Mouse (Mus musculus) frontal cortex, adult 2 months (tissue): ENCODE results near the gene Hist1h3e. TPM values are rescaled to one million over a fixed set of nuclear protein-coding genes. Genes with fewer than 3 reads are reported as not detected.
A peak's percentile ranks its signal among the peaks of the same experiment; 100 is the strongest.
"Not testable (repeated sequence)": the region's sequence is repeated elsewhere in the genome, so short reads cannot be mapped to it uniquely, and the experiment has no call there.

Experiments used
- DNase-seq, 2 experiments: peaks; one replicate each; pipeline ENCODE4 v3.0.0; 2022; ENCODE audit warnings: low spot score in 1 of 2; ENCODE audit errors: extremely low spot score in 1 of 2
- polyA plus RNA-seq: library from polyadenylated mRNA; depleted of rRNA; stranded (reverse); fragments of >200 nt; gene quantifications from 2 replicates; pipeline ENCODE4 v1.2.3, GENCODE M21; 2012

Hist1h3e gene
- polyA plus RNA-seq, 1 experiment, result 2.2 TPM

DNA sequence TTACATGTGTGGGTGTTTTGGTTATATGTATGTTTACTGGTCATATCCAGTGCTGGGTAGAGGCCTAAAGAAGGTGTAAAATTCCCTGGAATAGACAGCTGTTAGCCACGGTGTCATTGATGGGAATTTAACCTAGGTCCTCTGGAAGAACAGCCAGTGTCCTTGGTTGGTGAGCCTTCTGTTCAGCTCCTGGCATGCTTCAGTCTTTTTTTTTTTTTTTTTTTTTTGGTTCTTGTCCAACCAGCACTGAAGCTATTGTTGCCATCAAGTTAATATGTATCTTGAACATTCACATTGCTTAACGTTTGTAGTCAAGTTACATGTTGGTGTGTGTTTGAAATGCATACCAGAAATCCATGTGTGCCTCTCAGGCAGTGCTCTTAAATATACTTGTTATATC, 2.3 kb upstream of the Hist1h3e start:
- no peak for DNase-seq

DNA sequence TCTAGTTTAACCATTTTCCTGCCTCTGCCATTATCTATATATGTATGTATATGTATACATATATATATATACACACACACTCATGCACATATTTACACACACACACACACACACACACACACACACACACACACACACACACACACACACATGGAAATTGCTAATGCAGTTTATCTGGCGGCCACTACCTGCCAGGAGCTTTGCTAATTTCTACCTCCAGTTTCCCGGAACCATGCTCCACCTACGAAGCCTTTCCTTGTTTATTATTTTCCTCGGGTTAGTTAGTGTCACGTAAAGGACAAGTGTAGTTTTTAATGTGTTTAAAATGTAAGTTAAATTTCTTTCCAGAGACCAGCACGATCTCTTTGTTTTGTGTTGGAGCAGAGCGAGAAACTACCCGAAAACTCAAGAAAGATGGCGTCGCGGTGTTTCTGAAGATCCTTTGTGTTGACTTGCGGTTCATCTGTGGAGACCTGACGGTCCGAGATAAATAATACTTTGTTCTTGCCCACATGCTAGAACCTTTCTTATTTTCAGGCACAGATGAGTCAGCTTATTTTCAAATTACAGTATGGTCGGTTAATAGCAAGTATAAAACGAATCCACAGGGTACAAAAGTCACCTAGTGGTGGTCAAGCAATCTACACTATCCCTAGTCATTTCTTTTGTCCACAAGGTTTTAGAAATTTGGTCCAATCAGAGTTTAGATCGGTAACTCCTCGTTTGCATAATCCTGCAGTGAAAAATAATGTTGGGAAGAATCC, 712 bp upstream of the Hist1h3e start:
- DNase-seq, result peak in 1 of 2 experiments; percentile 74

DNA sequence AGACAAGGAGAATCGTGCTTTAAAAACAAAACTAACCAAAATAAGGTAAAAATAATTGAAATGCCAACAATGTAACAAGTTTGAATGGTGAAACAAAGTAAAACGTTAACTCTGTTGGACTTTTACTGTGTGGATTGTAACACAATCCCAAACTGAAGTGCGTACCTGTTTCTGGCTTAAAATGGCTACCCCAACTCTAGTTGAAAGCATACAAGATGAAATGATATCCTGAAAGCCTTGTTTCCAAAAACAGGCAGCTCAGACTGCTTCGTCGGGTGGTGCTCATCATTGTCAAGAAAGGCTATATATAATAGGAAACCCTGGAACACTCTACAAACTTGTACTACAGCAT, 662 bp downstream of the Hist1h3e start:
- DNase-seq, result not testable (repeated sequence)

DNA sequence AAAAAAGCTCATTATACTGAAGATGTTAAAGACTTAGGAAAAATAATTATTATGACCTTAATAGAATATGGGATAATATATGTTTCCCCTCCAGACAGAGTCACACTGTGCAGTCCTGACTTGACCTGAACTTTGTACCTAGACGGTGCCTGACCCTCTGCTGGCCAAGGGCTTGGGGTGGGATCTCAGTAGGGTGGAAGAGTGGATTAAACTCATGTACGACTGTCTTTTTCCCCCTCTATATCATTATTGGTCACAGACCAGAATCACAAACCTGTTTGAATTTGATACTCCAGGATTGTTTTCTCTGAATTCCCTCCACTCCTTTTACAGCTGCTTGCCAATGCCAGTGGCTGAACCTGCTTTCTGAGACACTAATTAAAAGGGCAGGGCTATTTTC, 1.5 kb downstream of the Hist1h3e start:
- not testable (repeated sequence) for DNase-seq

DNA sequence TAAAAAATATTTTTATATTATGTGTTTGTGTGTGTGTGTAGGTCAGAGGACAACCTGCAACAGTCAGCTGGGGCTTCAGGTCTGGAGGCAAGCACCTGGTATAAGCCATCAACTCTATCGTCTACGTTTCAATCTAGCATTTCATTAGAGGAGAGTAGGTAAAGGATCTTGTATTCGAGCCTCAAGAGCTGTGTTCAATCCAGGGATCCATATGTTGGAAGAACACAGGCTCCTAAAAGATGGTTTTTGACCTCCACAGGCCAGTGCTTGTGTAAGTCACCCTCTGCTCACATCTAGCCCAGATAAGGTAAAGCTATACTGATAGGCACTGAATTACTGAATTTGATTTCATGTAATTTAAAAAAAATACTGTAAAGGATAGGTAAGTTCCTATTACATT, 5.3 kb downstream of the Hist1h3e start:
- DNase-seq, result no peak

DNA sequence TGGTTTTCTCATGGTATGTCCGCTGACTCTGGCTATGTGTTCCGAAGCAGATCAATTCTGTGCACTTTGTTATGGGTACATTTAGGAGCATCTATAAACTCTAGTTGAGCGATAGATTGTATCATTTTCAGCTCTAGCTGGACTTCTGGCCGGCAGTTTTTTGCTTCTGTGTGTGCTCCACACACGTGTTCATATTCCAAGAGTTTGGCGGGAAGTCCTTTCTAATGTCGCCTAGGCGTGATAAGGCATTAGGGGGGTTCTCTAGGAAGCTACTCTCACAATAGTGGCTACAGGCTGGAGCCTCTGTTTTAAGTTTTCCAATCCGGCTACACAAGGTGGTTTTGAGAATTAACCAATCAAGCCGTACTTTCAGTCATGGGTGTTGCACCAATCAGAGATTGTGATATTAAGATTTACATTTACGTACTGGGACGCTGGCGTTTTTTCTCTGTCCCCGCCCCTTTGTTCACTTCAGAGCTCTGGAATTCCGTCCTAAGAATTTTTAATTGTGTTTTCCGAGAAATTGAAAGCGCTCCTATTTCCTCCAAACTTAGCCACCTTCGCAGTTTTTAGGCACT, 6.2 kb downstream of the Hist1h3e start:
- peak; percentile 82 to 90 for DNase-seq

DNA sequence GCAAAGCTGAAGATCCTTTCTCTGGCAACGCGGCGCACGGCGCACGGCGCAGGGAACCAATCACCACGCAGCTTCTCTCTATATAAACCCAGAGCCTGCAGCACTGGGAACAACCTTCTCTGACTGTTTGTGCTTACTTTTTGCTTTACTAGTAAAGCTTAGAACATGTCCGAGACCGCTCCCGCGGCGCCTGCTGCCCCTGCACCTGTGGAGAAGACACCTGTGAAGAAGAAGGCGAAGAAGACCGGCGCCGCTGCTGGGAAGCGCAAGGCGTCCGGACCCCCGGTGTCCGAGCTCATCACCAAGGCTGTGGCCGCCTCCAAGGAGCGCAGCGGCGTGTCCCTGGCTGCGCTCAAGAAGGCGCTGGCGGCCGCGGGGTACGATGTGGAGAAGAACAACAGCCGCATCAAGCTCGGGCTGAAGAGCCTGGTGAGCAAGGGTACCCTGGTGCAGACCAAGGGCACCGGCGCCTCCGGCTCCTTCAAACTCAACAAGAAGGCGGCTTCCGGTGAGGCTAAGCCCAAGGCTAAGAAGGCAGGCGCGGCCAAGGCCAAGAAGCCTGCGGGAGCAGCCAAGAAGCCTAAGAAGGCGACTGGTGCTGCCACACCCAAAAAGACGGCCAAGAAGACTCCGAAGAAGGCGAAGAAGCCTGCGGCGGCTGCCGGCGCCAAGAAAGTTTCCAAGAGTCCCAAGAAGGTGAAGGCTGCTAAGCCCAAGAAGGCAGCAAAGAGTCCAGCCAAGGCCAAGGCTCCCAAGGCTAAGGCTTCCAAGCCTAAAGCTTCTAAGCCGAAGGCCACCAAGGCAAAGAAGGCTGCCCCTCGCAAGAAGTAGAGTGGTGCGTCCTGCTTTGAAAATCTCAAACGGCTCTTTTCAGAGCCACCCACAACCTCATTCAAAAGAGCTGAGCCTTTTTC, 7.0 kb downstream of the Hist1h3e start:
- peak; percentile 69 to 88 for DNase-seq

DNA sequence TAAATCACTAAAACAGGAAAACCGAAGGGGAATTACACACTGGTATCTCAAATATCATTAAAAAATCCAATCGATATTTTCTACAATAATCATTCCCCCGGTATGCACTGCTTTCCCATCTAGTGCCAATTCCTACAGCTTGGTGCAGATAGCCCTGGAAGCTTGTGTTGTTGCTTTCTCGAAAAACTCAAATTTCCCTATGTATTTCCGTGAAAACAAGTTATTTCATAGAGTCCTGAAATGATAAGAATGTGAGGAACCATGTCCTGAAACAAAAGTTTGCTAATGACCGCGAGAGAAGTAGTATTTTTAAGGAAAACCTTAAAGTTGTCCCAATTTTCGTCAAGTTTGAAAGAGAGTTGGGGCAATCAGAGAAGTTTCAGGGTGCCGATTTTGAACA, 7.8 kb downstream of the Hist1h3e start:
- no peak for DNase-seq

DNA sequence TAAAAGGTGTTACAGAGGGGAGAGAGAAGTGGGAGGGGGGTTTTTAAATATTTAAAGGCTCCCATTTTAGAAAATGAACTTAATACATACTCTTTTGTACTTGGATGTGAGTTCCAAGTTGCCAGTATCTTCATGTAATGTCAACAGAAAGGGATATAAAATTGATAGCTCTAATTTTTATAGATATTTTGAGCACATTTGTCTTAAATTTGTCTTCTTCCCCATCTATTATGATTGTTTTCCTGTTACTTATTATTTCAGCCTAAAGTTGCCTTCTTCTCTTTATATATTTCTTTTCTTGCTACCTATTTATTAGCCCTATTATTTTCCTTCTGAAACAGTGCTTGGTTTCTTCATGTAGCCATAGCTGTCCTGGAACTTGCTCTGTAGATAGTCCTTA, 9.2 kb downstream of the Hist1h3e start, which contains the start of gene Hist1h1d:
Hist1h1d (plus strand) TSS at position 301 of the 400 bp plus-strand sequence.
- DNase-seq, result no peak

DNA sequence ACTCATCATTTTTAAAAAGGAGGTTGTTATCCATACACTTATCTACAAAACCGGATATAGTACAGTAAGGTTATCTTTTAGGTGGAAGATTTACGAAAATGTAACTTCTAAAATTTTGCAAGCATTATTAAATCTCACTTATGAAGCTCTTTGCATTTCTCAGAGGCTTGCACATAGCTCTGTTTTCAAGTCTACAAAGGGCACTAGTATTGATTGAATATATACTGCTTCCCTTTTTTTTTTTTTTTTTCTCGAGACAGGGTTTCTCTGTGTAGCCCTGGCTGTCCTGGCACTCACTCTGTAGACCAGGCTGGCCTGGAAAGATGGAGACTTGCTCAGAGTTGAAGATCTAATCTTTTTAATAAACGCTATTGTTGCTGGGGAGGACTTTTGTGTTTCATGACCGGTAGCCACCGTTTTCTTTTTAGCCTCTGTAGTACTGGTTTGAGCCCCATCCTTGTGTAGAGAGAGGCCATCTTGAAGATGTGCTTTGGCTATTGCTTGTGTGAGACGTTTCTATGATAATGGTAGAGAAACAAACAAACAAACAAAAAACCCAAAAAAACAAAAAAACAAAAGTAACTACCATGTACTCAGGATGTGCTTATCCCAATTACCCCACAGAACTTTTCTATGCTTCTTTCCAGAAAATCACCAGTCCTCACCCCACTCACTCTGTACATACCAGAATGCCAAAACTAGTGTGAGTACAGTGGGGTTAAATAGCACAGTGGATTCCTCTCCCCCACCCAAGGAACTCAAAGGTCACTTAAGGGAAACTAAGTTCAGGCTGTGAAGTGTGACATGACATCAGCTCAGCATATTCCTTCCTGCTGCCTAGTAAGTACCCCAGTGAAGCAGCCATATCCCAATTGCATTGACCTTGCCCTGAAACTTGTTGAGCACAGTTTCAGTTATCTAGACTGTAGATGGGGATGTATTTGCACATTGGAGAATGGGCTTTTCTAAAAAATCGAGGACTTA, 9.9 kb downstream of the Hist1h3e start:
- DNase-seq, result no peak

DNA sequence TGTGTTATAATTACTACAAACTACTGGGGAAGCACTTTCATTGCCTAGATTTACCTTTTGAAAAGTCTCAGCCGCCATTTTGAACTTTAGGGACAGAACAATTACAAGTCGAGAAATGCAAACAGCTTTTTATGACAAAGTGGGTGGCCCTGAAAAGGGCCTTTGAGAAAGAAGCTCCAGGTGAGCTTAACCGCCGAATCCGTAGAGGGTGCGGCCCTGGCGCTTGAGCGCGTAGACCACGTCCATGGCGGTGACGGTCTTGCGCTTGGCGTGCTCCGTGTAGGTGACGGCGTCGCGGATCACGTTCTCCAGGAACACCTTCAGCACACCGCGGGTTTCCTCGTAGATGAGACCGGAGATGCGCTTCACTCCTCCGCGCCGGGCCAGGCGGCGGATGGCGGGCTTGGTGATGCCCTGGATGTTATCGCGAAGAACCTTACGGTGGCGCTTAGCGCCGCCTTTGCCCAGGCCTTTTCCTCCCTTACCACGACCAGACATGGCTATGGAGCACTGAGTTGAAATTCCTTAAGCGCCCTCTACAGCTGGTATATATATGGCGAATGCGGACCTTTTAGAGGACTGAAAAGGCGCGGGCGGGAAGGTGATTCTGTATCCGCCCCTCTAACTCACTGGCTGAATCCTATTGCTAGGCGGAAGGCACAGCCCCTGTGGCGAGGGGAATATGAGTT, 10.9 kb downstream of the Hist1h3e start, which contains the start of gene Hist1h4f:
Hist1h4f (minus strand) TSS at position 503 of the 689 bp plus-strand sequence.
- peak; percentile 93 to 96 for DNase-seq

DNA sequence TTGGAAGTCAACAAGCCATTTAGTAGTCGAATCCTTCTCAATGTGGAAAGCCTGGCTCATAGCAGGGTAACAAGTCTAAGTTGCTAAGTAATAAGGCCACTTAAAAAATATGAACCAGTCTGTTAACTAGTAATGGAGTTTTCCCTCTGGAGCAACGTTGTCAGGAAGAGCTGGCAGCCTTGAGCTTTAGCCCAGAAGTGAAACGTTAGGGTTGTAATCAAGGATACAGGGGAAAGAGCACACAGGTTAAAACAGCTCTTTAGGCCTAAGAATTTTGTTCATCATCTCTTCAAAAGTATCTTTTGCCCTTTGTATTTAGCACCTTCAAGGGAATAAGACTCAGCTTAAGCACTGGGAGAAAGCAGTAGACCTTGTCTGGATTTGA, 11.4 kb downstream of the Hist1h3e start:
- no peak for DNase-seq

DNA sequence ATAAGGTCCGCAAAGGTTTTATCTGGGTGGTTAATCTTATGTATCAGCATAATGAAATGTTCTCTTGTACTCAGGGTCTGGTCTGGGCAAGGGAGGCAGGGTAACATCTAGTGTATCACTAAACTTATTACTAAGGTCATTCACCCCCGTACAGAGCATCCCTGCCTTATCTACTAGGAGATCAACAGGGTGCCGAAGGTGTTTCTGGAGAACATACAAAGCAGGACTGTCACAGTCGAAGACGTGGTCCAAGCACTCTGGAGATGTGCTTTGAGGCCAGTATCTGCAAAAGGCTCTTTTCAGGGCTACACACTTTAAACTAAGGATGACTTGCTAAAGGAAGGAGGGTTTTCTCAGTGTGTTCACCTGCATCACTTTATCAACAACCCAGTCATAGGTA, 15.5 kb downstream of the Hist1h3e start:
- DNase-seq, result no peak

DNA sequence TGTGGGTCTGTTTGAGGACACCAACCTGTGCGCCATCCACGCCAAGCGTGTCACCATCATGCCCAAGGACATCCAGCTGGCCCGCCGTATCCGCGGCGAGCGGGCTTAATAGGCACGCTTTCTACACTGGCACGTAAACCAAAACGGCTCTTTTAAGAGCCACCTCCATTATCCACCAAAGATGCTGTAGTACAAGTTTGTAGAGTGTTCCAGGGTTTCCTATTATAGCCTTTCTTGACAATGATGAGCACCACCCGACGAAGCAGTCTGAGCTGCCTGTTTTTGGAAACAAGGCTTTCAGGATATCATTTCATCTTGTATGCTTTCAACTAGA, 17.4 kb downstream of the Hist1h3e start:
- not testable (repeated sequence) for DNase-seq

DNA sequence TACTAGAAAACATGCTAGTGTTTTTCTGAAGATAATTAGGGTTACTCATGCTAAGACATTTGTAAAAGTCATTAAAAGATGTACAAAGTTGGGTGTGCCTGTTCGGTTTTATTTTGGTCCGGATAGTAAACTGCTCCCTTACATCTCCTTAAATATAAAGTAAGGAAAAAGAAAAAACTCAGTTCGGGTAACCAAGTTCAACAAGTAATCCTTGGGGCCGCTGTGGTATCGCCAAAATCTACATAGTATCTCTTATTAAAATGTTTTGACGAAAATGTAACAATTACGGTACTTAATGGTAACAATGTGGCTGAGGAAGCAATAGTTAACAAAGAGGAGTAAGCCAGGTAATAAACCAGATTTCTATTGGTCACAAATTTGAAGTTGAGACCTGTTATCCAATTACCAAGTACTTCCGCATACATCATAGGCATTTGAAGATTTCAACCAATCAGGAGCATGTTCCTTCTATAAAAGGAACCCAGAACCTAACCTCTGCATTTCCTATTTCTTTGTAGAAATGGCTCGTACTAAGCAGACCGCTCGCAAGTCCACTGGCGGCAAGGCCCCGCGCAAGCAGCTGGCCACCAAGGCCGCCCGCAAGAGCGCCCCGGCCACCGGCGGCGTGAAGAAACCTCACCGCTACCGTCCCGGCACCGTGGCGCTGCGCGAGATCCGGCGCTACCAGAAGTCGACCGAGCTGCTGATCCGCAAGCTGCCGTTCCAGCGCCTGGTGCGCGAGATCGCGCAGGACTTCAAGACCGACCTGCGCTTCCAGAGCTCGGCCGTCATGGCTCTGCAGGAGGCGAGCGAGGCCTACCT, 18.0 kb downstream of the Hist1h3e start, which contains the start of gene Hist1h3f:
Hist1h3f (plus strand) TSS at position 88 of the 822 bp plus-strand sequence.
- DNase-seq, result peak; percentile 81 to 96

DNA sequence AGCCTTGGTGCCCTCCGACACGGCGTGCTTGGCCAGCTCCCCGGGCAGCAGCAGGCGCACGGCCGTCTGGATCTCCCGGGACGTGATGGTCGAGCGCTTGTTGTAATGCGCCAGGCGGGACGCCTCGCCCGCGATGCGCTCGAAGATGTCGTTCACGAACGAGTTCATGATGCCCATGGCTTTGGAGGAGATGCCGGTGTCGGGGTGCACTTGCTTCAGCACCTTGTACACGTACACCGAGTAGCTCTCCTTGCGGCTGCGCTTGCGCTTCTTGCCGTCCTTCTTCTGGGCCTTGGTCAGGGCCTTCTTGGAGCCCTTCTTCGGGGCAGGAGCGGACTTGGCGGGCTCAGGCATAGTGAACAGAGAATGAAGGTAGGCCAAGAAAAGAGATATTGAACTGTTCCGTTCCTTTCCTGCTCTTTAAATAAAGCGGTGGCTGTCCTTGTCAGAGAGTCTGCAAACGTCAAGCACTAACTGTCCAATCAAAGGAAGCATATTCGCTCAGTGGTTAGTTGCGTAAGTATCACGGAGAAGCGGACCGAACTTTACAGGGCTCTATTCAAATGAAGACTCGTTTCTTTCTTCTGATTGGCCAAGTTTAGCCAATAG, 19.1 kb downstream of the Hist1h3e start, which contains the start of gene Hist1h2bh:
Hist1h2bh (minus strand) TSS at position 394 of the 609 bp plus-strand sequence.
- DNase-seq, result peak; percentile 87 to 90

DNA sequence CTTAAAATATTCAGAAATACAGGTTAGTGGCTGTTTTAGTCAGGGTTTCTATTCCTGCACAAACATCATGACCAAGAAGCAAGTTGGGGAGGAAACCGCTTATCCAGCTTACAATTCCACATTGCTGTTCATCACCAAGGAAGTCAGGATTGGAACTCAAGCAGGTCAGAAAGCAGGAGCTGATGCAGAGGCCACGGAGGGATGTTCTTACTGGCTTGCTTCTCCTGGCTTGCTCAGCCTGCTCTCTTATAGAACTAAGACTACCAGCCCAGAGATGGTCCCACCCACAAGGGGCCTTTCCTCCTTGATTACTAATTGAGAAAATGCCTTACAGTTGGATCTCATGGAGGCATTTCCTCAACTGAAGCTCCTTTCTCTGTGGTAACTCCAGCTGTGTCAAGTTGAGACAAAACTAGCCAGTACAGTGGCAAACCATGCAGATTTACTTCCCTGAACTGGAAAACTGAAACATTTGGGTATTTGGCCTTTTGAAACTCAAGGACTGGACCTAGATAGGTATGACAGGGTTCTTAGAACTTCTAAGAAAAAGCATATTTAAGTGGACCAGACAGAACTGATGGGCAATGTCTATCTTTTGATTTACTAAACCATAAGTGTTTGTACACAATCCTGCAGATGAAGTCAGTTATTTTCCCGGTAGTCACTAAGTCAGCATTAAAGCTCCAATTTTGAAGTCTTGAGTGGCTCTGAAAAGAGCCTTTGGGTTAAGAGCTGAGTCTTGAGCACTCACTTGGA, 19.8 kb downstream of the Hist1h3e start:
- DNase-seq, result not testable (repeated sequence)
